Mouse (Mus musculus): Measurements from ENCODE around the gene Set.
"Not testable (repeated sequence)": the region's sequence is repeated elsewhere in the genome, so short reads cannot be mapped to it uniquely, and the experiment has no call there.

Gene Set

DNA sequence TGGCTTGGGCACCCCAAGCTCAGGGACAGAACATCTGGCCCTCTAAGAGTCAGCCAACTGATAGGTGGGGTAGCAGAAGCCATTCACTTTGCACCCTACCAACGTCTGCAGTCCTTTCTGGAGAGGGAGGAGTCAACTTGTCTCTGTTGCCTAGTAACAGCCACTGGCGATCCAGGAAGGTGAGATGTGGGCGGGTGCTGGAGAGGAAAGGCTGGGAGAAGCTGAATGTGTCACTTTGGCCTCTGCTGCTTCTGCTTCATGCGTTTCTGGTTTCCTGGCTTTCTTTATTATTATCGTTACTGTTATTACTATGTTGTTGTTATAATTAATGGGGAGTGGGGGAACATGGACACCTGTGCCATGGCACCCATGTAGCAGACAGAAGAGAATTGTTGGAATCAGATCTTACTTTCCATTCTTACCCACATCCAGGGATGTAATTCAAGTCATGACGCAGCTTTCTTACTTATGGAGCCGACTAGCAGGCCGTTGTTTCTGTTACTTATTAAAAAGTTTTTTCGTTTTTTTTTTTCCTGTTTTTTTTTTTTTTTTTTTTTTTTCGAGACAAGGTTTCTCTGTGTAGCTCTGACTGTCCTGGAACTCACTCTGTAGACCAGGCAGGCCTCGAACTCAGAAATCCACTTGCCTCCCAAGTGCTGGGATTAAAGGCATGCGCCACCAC lies at the start of gene Set:
Gene Set, plus strand, starts transcription at position 156 of the 682 bp plus-strand sequence.
- DNase-seq (ENCODE audit: low spot score in 2 of 2): no peak

DNA sequence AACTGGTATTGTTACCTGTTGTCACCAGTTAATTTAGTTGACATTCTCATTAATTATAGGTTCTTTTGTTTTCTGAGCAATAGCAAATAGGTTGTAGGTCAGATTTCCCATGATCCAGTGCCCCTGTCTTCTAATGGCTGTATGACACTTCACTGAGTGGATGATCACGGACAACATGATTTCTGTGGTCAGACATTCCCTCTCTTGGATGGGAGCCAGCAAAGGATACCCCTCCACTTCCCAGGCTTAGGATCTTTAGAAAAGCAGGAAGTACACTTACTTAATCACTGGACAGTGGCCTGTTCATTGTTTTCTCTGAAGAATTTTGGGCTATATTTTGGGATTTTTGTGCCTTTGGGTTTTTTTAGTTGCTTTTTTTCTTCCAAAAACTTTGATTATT lies 48.1 kb upstream of the Set start:
- no peak for DNase-seq (ENCODE audit: low spot score in 2 of 2)

DNA sequence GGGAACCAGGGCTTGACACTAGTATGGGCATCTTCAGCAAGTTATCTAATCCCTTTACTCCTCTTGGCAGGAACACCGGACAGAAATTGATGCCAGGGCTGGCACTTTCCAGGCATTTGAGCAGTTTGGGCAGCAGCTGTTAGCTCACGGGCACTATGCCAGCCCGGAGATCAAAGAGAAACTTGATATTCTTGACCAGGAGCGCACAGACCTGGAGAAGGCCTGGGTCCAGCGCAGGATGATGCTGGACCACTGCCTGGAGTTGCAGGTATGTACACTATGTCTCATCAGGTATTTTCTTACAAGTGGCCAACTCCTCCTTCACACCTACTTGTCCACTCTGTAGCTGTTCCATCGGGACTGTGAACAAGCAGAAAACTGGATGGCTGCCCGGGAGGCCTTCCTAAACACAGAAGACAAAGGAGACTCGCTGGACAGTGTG lies 46.3 kb upstream of the Set start:
- DNase-seq (ENCODE audit: low spot score in 2 of 2): no peak

DNA sequence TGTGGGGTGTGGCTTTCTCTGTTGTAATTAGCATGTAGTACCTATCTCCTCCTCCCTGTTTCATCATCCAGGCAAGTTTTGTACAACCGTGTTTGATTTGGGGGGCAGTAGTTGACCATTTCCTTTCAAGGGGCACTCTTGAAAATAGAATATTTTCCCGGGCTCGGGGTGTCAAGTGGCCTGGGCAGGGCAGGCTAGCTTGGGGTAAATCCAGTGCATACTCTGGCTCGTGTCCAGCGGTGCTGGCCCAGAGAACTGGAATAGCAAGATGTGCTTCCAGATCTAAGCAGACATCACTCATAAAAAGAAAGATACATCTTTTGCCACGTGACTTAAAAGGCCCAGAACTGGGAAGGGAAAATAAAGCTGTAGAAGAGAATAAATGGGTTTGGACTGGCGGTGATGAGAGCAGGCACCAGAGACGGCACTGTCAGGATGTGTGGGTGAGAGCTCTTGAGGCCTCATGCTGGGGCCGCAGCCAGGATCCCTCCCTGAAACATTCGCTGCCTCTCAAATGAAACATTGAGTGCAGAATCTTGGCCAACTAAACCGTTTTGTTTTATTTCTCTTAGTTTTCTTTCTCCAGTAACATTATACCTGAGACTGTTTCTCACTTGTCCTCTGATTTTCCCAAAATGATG lies 42.7 kb upstream of the Set start:
- no peak for DNase-seq (ENCODE audit: low spot score in 2 of 2)

DNA sequence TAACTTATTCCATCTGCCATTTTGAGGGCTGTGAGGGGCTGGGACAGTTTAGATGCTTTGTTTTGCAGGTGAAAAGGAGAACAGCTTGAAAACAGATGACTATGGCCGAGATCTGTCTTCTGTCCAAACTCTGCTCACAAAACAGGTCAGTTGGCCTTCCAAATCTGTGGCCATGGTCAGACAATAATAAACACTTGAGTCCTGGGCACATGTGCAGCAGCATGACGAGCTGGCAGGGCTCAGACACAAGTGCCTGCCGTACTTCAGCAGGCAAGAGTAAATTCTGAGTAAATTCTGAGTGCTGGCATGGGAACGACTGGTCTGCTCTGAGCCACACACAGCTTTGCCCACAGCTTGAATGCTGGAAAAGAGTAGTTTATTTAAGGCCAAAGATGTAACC lies 31.7 kb upstream of the Set start:
- DNase-seq (ENCODE audit: low spot score in 2 of 2): no peak

DNA sequence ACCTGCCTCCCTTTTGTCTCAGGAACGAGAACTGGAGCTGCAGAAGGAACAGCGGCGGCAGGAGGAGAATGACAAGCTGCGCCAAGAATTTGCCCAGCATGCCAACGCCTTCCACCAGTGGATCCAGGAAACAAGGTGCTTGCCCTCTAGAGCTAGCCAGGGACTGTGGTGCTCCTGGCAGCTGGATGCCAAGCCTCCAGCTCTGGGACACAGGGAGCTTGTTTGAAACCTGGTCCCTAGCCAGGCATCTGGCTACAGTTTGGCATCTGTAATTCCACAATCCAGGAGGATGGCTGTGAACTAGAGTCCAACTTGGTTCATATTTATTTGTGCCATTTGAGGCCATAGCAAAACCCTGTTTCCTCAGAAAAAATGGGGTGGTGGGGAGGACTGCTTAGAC lies 30.2 kb upstream of the Set start:
- no peak for DNase-seq (ENCODE audit: low spot score in 2 of 2)

DNA sequence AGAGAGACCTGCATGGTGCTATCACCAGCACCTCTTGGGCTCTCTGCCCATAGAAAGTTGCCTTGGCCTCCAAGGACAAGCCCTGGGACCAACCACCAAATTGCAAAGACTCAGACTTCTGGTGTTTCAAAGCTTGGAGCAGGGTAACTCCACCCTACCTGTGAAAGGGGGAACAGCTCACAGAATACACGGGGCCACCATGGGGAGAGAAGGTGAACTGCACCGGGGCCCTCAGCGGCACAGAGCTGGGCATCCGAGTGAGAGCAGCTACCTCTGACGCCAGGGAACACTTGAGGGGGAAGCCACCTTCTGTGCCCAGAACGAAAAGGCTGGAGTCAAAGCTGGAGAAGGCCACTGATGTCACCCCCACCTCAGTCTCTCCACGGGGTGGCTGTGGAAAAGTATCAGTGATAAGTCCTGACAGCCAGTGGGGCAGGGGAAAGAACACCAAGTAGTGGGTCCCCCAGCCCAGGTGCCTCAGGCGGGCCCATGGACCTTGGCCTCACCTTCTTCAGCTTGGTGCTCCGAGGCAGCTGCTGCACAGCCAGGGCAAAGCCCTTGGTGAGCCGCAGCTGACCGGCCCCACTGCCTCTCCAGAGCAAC lies 24.8 kb upstream of the Set start:
- no peak for DNase-seq (ENCODE audit: low spot score in 2 of 2)

DNA sequence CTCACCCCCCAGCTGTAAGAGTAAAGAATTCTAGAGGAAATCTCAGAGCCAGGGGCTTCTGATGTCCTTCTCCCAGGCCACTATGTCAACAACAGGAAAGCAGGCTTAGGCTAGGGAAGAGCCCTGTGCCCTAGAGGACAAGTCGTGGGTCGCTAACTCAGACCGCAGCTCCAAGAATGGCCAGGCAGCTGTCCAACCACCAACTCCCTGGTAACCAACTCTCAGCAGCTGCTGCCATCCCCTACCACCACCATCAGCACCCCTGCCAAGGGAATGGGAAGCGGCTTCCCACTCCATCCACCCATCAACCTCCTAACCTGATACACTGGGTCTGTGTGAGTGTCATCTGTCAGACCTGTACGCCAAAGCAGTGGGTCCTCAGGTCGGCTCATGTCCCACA lies 24.2 kb upstream of the Set start:
- no peak for DNase-seq (ENCODE audit: low spot score in 2 of 2)

DNA sequence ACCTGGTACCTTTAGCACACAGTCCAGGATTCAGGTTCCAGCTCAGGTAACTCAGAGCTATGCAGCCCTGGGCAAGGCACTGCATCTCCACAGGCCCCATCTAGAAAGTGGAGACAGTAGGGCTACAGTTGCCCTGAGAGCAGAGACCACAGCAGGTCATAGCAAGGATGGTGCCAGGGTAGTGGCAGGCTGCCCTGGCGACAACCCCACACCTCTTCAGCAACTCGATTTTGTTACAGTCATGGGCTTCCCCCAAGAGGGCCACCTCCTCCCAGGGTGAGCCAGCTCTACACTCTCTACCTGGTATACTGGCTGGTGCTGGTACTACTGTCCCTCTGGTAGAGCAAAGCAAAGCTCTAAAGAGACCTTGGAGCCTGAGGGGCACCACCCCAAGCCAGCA lies 19.4 kb upstream of the Set start:
- no peak for DNase-seq (ENCODE audit: low spot score in 2 of 2)

DNA sequence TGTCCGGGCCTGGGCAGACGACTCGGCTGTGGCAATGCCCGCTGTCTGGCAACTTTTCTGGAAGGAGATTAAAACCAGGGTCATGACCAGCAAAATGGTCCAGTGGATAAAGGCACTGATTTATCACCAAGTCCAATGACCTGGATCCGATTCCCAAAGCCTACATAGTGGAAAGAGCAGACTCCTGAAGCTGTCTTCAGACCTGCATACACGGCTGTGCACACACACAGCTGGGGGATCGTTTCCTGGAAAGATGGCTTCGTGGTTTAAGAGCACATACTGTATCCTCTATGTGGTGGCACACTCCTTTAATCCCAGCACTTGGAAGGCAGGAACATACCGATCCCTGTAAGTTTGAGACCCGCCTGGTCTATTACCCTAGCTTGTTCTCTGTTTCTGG lies 18.8 kb upstream of the Set start:
- no peak for DNase-seq (ENCODE audit: low spot score in 2 of 2)

DNA sequence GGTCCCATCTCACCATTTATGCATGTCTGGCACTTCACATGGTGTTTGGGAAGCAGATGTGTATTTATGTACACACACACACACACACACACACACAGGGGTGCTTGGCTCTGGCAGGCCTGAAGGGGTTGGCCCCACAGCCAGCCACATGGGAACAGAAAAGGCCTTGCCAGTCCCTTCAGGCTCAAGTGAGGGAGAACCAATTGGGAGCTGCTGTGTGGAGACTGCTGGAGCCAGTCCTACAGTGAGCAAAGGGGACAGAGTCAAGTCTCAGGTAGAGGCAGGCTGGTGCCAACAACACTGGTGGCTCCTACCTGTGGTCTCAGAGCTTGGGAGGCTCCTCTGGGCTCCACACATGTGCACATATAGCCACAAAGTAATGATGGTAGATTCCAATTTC lies 17.5 kb upstream of the Set start:
- DNase-seq (ENCODE audit: low spot score in 2 of 2): no peak

DNA sequence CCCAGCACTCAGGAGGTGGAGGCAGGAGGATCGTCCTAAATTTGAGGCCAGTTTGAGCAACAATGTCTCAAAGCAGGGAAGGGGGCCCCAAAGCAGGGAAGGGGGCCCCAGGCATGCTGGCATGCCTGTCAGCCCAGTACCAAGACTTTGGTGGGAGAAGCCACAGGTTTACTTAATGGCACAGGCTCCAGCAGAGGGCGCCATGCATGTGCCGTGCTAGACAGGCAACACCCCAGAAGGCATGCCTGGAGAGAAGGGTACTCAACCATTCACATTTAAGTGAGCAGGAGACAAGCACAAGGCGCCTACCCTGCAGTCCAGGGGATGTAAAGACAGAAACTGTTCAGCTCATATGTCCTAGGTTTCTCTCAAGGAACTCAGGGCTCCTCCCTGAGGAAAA lies 14.7 kb upstream of the Set start:
- peak; percentile 65 to 79 for DNase-seq (ENCODE audit: low spot score in 2 of 2)

DNA sequence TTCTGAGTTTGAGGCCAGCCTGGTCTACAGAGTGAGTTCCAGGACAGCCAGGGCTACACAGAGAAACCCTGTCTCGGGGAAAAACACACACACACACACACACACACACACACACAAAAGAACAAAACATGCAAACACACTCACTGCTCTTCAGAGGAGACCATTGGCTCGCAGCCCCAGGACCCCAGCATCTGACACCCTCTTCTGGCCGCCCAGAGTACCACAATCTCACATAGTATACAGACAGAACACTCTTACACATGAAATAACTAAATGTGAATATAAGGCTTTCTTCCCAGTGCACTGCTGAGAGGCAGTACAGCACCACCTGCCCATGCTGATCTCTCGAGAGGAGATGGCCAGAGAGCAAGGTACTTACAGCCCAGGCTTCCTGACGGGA lies 12.6 kb upstream of the Set start:
- DNase-seq (ENCODE audit: low spot score in 2 of 2): no peak

DNA sequence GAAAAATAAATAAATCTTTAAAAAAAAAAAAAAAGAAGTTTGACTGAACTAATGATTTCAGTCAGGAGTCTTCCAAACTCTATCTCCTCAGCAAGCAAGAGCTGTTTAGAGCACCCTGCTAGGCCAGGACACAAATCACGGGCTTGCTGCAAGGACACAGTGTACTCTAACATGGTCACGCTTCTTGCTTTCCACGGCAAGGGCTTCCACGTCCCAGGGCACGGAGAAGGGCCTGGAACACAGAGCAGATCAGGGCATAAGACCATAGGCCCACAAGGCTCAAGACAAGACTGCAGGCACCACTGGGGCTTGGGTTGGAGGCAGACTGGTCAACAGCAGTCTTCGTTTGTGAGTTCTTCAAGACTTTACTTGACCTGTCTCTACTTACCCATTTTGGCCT lies 10.1 kb upstream of the Set start:
- DNase-seq (ENCODE audit: low spot score in 2 of 2): no peak

DNA sequence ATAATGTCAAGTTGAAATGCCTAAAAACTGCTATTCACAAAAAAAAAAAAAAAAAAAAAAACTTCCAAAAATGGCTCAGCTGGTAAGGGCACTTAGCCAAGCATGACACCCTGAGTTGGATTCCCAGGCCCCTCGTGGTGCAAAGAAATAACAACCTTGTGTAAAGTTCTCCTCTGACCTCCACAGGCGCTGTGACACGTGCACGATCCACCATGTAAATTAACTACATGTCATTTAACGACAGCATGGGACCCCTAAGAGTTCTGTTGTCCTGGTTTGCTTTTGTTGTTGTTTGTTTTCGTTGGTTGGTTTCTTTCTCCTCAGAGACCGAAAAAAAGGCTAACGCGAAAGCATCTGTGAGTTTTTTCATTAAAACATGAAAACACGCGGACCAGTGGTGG lies 9.1 kb upstream of the Set start:
- peak in 1 of 2 experiments; percentile 21 for DNase-seq (ENCODE audit: low spot score in 2 of 2)

DNA sequence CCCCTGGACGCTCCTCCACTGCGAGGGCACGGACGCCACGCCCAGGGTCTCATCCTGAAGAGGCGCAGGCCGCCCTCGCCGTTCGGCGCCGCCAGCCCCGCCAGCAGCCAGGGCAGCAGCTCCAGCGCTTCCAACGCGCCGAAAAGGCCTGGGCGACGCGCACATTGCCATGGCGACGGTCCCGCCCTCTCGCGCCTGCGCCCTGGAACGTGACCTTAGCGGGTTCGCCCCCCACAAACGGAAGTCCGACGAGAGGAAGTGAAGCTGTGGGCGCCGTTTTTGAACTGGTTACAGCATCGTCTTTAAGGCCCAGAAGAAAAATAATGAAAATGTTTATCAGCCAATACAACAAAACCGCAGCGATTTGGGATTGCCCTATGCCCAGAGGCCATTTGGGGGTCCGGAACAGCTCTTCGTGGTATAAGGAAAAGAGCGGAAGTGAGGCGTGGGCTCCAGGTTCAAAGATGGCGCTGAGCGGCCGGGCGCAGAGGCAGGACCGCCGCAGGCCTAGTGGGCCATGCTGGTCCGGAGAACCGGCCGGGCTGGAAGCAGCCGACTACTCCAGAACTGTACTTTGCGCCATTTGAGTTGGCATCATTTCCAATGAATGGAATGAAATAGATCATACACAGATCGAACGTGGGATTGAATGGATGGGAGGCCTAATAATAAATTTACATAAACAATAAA lies 8.3 kb upstream of the Set start, which contains the start of gene Wdr34:
Gene Wdr34, minus strand, starts transcription at position 183 of the 690 bp plus-strand sequence.
- DNase-seq (ENCODE audit: low spot score in 2 of 2): peak; percentile 95 to 96

DNA sequence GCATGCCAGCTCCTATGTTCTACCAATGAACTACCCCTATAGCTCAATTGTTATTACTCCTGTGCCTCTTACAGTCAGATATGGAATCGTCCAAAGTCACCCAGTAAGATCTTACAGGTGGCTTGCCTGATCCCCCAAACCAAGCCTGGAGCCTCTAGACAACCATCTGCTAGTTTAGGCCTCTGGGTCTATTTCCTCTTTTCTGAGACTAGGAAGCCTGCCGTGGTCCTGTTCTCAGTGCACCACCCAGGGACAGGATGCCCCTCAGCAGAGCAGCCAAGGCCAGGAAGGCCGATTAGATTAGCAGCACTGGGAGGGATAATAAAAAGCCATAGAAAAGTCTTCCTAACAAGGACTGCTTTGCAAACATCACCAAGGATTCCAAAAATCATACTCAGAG lies 7.3 kb upstream of the Set start:
- DNase-seq (ENCODE audit: low spot score in 2 of 2): no peak

DNA sequence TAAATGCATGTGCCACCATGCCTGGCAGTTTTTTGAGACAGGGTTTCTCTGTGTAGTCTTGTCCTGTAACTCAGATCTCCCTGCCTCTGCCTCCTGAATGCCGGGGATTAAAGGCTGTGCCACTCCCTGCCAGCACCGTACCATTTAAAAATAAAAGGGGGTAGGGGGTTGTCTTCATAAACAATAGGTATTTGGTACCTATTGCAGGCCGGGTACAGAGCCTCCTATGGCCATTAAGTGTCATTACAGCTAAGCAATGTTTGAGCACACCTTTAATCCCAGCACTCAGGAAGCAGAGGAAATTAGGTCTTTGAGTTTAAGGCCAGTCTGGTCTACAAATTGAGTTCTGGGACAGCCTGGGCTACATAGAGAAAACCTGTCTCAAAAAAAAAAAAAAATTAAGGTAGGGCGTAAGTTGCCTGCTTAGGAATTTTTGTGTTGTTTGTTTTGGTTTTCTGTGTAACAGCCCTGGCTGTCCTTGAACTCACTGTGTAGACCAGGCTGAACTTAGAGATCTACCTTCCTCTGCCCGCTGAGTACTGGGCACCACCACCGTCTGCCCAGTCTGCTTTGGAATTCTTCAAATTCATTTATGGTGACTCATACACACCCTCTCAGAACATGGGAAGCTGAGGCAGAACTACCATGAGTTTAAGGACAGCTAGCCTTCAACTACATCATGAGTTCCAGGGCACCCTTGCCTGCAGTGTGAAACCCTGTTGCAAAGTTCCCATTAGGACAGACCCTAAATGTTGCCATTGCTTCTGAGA lies 5.0 kb upstream of the Set start:
- DNase-seq (ENCODE audit: low spot score in 2 of 2): no peak

DNA sequence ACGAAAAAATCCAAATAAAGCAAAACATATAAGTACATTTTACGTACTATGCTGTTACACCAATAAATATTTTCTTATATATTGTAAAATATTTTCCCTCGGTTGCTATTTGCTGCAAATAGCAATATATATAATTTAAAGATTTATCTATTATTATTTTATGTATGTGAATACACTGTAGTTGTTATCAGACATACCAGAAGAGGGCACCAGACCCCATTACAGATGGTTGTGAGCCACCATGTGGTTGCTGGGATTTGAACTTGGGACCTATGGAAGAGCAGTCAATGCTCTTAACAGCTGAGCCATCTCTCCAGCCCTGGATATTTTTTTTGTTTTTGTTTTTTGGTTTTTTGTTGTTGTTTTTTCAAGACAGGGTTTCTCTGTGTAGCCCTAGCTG lies 1.9 kb upstream of the Set start:
- not testable (repeated sequence) for DNase-seq (ENCODE audit: low spot score in 2 of 2)

DNA sequence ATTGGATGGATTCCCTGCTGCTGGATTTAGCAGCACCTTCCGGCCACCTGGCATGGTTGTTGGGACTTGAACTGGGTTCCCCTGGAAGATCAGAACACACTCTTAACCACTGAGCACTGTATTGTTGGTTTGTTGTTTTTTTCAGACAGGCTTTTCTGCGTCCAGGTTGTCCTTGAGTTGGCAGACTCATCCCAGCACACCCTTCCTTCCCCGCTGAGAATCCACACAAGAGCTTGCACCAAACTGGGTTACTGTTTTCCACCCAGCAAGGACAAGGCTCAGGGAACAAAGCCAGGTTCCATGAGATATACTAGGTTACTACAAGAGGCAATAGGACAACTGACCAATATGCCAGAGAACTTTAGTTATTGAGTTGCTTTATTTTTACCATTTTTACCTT lies 442 bp upstream of the Set start:
- DNase-seq (ENCODE audit: low spot score in 2 of 2): no peak

DNA sequence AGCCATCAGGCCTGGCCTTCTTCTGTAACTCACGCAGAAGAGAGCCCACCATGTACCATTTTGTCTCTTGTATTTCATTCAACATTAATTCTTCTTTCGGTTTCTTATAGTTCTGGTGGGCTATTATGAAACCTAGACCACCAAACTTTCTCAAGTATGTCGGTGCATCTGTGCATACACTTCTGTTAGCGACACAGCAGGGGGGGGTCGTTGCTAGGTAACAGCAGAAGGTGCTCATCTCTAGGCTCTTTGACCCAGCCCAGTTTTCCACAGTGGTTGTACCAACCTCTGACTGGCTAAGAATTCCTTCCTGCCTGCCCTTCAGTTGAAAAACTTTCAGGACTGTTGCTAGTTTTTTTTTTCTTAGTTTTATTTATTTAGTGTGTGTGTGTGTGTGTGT lies 1.2 kb downstream of the Set start:
- DNase-seq (ENCODE audit: low spot score in 2 of 2): no peak

All from natural killer cell, adult 2 months (primary cell).